Mouse (Mus musculus): Measurements from ENCODE around the gene Fam174a. TPM values are rescaled to one million over a fixed set of nuclear protein-coding genes. Genes with fewer than 3 reads are reported as not detected.

The Fam174a gene
- 8.8 and 10.0 TPM in 2 replicates for polyA plus RNA-seq (2016; fragmentation: Nextera tagmentation; extraction: Ambion mirVana)

DNA sequence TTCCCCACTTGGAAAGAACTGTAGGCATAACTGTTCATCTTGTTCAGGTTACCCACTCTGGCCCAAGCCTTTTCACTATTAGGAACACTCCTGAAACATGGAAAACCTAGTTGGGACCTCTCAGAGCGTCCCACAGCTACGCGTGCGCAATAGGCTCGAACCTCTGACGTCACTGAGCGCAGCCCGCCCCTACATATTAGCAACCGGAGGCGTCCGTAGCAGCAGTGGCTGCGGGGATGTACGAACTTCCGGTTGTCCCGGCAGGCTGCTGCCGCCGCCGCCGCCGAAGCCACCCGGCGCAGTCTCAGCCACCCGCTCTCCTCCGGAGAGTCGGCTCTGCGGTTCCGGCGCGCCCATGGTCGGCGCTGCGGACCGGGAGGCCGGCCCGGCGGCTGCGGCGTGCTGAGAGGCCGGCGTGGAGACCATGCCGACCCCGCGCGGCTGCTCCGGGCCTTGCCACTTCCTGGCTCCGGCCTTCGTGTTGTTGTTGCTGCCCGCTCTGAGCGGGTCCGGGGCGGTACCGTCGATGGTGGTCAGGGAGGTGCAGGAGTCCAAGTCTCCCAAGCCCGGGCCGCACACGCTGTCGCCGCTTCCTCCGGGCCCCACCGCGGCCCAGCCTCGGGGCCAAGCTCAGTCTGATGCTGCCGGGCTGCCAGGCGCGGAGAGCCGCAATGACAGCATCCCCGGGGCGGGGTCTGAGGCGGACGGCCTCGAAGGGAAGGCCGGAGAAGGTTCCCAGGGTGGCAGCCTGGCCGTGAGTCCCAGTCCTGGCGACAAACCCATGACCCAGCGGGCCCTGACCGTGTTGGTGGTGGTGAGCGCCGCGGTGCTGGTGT lies at the start of gene Fam174a:
Gene Fam174a, plus strand, starts transcription at position 231 of the 836 bp plus-strand sequence.
- H3K9me3 ChIP-seq (replicated peaks): no peaks in the 10 kb centered on the region
- peaks cover 13% of the 10 kb centered on the region for H3K4me1 ChIP-seq
- H3K4me3 ChIP-seq: peak within 1 kb of the TSS; percentile 81
- peak within 1 kb of the TSS; percentile 92 for H3K4me2 ChIP-seq
- H3K36me3 ChIP-seq: no peaks in the 10 kb centered on the region
- ATAC-seq: peak; percentile 98
- H3K27ac ChIP-seq: peak within 1 kb of the TSS; percentile 66
- H3K27me3 ChIP-seq (replicated peaks): no peaks in the 10 kb centered on the region
- WGBS (ENCODE audit: insufficient replicate concordance): under 1% methylated on average over 75 of the region's 79 CpGs
- H3K9ac ChIP-seq: peak within 1 kb of the TSS; percentile 84

DNA sequence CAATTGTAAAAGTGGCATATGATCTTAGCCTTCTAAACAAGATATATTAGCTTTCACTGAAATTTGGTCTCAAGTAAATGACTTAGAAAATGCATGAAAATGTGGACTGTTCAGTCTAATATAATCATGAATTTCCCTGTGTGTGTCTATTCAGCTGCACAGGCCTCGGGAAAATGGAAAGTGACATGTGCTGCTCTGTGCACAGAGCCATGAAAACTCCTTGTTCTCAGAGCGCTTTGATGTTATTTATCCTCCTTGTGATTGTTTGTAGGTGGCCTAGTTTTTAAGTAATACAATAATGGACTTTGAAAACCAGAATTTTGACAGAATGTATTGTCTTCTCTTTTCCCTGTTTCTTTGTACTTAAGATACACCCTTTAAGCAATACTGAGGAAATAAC lies 49.6 kb upstream of the Fam174a start:
- Histone ChIP-seq H3K27me3 (replicated peaks) (no peaks in the 10 kb centered on the region), H3K4me1 (no peaks in the 10 kb centered on the region), H3K36me3 (no peaks in the 10 kb centered on the region), H3K27ac (no peak overlapping the region), H3K9me3 (replicated peaks) (no peaks in the 10 kb centered on the region), H3K9ac (no peak overlapping the region), H3K4me3 (no peak overlapping the region), H3K4me2 (no peak overlapping the region)
- no peak for ATAC-seq
- WGBS (ENCODE audit: insufficient replicate concordance): 51% methylated on average over 2 of the region's 2 CpGs

DNA sequence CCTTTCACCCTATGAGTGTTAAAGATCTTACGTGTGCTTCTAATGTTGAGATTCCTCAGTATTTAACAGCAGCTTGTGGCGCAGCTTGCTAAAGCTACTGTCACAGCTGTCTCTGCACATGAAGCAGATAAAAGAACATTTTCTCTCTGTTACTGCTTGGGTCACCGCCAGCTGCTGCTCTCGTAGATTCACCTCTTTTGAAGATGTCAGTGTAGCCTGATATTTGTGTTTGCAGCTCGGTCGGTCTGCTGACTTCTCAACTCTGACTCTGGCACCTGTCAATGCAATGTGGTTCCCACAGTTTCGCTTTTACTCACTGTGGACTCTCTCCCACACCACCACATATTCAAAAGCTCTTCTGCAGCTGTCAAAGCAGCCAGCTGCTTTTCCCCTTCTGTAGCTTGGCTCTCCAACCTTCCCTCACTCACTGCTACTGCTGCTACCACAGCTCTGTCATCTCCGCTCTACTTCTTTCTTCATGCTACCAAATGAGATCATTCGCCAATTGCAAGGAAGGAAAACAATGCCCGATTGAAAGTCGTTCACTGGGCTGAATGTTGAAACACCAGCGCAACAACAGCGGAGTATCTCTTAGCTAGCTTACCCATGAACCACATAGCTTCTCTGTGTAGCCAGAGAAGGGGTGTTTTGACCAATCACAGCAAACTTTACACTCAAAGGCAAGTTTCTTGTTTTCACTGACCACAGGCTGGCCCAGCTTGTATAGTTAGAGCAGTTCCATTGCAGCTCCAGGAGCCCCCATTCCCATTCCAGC lies 45.3 kb upstream of the Fam174a start:
- Histone ChIP-seq H3K4me3 (no peak overlapping the region), H3K27ac (no peak overlapping the region), H3K9ac (no peak overlapping the region), H3K9me3 (replicated peaks) (no peaks in the 10 kb centered on the region), H3K36me3 (no peaks in the 10 kb centered on the region), H3K4me1 (no peaks in the 10 kb centered on the region), H3K4me2 (no peak overlapping the region), H3K27me3 (replicated peaks) (no peaks in the 10 kb centered on the region)
- ATAC-seq: no peak
- 66% methylated on average over 13 of the region's 13 CpGs for WGBS (ENCODE audit: insufficient replicate concordance)

DNA sequence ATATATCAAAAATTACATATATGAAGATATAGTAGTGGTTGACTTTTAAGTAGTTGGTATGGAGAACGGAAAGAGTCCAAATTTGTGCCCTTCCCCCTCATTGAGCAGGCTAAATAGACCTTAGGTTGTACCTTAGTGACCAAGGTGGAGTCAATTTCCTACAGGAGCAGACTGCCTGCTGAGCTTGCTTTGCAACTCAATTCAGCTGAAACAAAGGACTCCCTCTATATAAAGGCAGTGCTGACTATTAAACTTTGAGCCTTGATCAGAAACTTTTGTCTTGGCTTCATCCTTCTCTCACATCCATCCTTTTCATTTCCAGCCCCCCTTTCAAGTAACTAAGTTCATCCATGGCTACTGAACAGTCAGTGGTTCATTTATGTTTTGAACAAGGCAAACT lies 40.1 kb upstream of the Fam174a start:
- ATAC-seq: no peak
- H3K9ac ChIP-seq: no peak overlapping the region
- H3K36me3 ChIP-seq: no peaks in the 10 kb centered on the region
- H3K4me2 ChIP-seq: no peak overlapping the region
- no peak overlapping the region for H3K4me3 ChIP-seq
- H3K9me3 ChIP-seq (replicated peaks): no peaks in the 10 kb centered on the region
- 22% methylated on average over 1 of the region's 1 CpGs for WGBS (ENCODE audit: insufficient replicate concordance)
- H3K4me1 ChIP-seq: no peaks in the 10 kb centered on the region
- no peaks in the 10 kb centered on the region for H3K27me3 ChIP-seq (replicated peaks)
- no peak overlapping the region for H3K27ac ChIP-seq

DNA sequence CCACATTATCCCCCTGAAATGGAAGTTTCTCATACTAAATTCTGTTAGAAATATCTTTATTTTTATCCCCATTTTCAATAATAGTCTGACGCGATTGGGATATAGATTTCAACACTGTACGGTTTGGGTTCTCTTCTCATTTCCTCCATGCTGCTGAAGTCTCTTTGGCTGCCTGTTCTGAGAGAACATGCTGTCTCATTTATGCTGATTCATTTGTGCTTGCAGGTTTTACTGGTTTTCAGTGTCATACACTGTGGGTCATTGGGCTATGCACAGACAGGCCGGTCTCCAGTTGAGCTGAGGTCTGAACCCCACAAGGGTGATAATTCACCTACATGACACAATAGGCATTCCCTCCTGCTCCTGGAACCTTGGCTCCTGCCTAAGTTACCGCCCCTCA lies 5.1 kb upstream of the Fam174a start:
- no peaks in the 10 kb centered on the region for H3K36me3 ChIP-seq
- H3K4me3 ChIP-seq: no peak overlapping the region
- H3K27me3 ChIP-seq (replicated peaks): no peaks in the 10 kb centered on the region
- 58% methylated on average over 5 of the region's 5 CpGs for WGBS (ENCODE audit: insufficient replicate concordance)
- no peak overlapping the region for H3K27ac ChIP-seq
- no peaks in the 10 kb centered on the region; the same call in 1 of the 2 replicates for H3K4me1 ChIP-seq
- ATAC-seq: no peak
- H3K4me2 ChIP-seq: no peak overlapping the region
- H3K9me3 ChIP-seq (replicated peaks): no peaks in the 10 kb centered on the region
- H3K9ac ChIP-seq: no peak overlapping the region

DNA sequence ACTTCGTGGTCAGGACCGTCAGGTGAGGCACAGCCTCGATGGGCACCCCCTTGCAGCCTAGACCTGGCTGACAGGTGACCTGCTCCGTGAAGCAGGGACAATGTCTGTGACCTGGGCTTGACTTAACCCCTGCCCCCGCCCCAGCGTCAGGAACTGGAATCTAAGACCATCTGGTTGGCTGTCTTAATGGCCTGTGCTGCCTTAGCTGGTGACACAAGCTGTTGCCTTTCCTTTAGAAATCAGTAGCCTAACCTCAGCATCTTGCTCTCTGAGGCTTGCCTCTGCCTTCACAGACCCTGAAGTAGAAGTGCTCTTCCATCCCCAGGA lies 769 bp downstream of the Fam174a start:
- Histone ChIP-seq H3K9me3 (replicated peaks) (no peaks in the 10 kb centered on the region), H3K4me3 (peak overlapping the region; percentile 81), H3K27ac (peak overlapping the region; percentile 66), H3K9ac (peak overlapping the region; percentile 84), H3K4me2 (peak overlapping the region; percentile 92), H3K36me3 (no peaks in the 10 kb centered on the region), H3K27me3 (replicated peaks) (no peaks in the 10 kb centered on the region), H3K4me1 (peaks cover 13% of the 10 kb centered on the region)
- no peak for ATAC-seq
- WGBS (ENCODE audit: insufficient replicate concordance): 0% methylated on average over 6 of the region's 6 CpGs

DNA sequence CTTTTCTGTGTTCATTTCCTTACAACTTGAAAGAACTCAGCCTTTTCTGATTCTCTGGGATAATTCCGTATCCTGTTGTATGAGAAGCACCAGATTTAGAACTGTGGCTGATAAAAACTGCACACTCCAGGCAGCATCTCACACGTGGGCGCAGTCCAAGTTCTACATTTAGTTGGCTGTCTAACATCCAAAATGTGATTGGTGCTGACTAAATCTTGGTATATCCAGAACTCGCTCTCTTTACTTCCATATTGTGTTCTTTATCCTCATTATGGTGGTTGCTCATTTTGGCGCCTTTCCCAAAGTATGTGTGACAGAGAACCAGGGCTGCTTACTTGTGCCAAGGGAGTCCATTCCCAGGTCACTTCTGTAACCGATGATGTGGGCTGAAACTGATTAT lies 2.6 kb downstream of the Fam174a start:
- H3K27ac ChIP-seq: no peak overlapping the region
- H3K4me2 ChIP-seq: no peak overlapping the region
- H3K9me3 ChIP-seq (replicated peaks): no peaks in the 10 kb centered on the region
- ATAC-seq: no peak
- H3K27me3 ChIP-seq (replicated peaks): no peaks in the 10 kb centered on the region
- H3K4me3 ChIP-seq: no peak overlapping the region
- H3K9ac ChIP-seq: no peak overlapping the region
- H3K36me3 ChIP-seq: no peaks in the 10 kb centered on the region
- H3K4me1 ChIP-seq: peaks cover 13% of the 10 kb centered on the region
- 72% methylated on average over 6 of the region's 6 CpGs for WGBS (ENCODE audit: insufficient replicate concordance)

DNA sequence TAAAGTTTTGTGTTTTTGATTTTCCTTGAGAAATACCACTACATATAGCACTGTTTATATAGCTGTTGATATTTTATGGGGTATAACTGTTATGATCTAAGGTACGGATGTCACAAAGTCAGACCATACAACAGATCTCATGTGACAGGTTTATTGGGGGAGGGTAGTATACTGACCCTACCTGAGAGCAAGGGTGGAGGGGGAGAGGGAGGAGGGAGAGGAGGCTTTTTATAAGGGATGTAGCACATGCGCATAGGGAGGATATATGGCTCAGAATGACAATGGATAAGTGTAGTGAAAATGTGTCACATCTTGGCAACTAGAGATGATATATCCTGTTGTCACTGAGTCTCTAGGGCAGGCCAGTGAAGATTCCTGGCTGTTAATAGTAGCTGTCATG lies 8.8 kb downstream of the Fam174a start:
- Histone ChIP-seq H3K9me3 (replicated peaks) (no peaks in the 10 kb centered on the region), H3K27me3 (replicated peaks) (no peaks in the 10 kb centered on the region), H3K4me2 (no peak overlapping the region), H3K27ac (no peak overlapping the region), H3K4me1 (no peaks in the 10 kb centered on the region), H3K9ac (no peak overlapping the region), H3K4me3 (no peak overlapping the region), H3K36me3 (peaks cover 15% of the 10 kb centered on the region)
- ATAC-seq: no peak
- 82% methylated on average over 2 of the region's 2 CpGs for WGBS (ENCODE audit: insufficient replicate concordance)

DNA sequence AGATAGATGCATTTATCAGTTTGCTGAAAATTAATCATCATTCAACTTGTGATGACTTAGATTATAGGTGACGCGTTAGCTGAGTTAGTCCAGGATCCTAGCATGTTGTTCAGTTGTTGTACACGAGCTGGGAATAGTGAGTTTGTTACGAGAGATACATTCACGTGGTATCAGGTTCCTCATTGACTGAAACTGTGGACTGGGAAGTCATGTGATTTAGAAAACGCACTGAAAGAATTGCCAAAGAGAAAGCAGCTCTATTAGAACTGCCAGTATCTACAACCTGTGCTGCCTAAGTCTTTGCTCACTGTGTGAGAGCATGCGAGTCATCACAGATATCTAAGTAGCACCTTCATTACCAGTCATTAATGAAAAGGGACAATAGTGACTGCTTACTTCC lies 9.6 kb downstream of the Fam174a start:
- Histone ChIP-seq H3K4me2 (no peak overlapping the region), H3K9ac (no peak overlapping the region), H3K27me3 (replicated peaks) (no peaks in the 10 kb centered on the region), H3K36me3 (peaks cover 15% of the 10 kb centered on the region), H3K4me1 (no peaks in the 10 kb centered on the region), H3K9me3 (replicated peaks) (no peaks in the 10 kb centered on the region), H3K27ac (no peak overlapping the region), H3K4me3 (no peak overlapping the region)
- 63% methylated on average over 7 of the region's 7 CpGs for WGBS (ENCODE audit: insufficient replicate concordance)
- no peak for ATAC-seq

DNA sequence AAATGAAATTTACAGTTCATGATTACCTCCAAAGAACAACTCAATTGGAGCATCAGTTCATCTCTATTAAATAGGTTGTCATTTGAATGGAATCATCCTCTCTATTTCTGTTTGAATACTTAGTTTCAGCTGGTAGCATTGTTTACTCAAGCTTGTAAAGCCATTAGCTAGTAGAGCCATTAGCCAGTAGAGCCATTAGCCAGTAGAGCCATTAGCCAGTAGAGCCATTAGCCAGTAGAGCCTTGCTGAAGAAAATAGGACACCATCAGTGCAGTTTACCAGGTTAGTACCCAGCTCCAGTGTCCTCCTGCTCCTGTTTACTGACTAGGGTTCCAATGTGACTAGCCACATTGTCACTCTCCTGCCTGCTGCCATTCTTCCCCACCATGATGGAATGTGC lies 13.4 kb downstream of the Fam174a start:
- no peak overlapping the region for H3K4me2 ChIP-seq
- no peaks in the 10 kb centered on the region for H3K27me3 ChIP-seq (replicated peaks)
- no peak overlapping the region for H3K27ac ChIP-seq
- H3K36me3 ChIP-seq: peaks cover 19% of the 10 kb centered on the region
- no peak overlapping the region for H3K4me3 ChIP-seq
- no peak for ATAC-seq
- no peaks in the 10 kb centered on the region for H3K4me1 ChIP-seq
- no peaks in the 10 kb centered on the region for H3K9me3 ChIP-seq (replicated peaks)
- H3K9ac ChIP-seq: no peak overlapping the region

DNA sequence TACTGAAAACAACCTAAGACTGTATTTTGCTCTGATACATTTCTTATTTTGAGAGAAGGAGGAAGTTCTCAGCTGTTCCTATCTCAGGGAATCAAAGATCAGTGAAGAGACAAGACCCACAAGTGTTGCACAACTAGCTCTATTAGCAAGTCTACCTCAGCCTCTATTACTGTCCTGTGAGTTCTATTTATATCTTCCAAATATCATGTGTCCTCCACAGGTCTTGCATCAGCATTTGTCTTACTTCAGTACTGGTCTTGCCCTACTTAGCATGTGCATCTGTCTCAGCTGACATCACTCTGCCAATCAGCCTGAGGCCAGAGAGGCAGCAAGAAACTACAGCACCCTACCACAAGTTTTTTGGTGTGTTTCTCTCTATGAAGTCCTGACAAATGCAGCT lies 26.2 kb downstream of the Fam174a start:
- Histone ChIP-seq H3K36me3 (no peaks in the 10 kb centered on the region), H3K9ac (no peak overlapping the region), H3K4me3 (no peak overlapping the region), H3K27me3 (replicated peaks) (no peaks in the 10 kb centered on the region), H3K4me1 (no peaks in the 10 kb centered on the region), H3K4me2 (no peak overlapping the region), H3K27ac (no peak overlapping the region), H3K9me3 (replicated peaks) (no peaks in the 10 kb centered on the region)
- no peak for ATAC-seq

DNA sequence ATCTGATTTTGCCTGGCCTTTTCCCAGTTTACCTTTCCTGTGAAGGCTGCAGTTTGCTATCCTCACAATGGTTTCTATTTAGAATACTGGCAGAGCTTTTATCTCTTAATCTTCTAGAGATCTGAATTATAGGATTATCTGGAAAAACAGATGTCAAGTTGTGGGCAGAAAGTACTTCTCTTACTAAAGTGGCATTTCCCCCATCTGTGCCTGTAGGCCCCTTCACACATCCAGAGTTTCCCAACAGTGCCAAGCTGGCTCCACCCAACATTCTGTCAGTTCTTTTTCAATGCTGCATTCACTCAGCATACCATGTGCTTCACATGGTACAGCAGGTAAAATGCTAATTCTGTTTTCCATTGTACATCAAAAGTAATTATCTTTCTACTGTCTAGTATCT lies 28.8 kb downstream of the Fam174a start:
- Histone ChIP-seq H3K4me3 (no peak overlapping the region), H3K9ac (no peak overlapping the region), H3K4me2 (no peak overlapping the region), H3K27ac (no peak overlapping the region), H3K36me3 (no peaks in the 10 kb centered on the region), H3K27me3 (replicated peaks) (no peaks in the 10 kb centered on the region), H3K4me1 (no peaks in the 10 kb centered on the region), H3K9me3 (replicated peaks) (no peaks in the 10 kb centered on the region)
- ATAC-seq: no peak

All from liver, embryonic 12.5 days (tissue).